Mouse (Mus musculus) ES-E14 (cell line): ENCODE data around the gene Txndc15.

Source experiments
- CHD2 ChIP-seq: IDR thresholded peaks from 2 replicates; pipeline ENCODE4 v1.6.1; 2014; ENCODE audit warnings: mild to moderate bottlenecking, low read depth, low read length, inconsistent platforms
- HCFC1 ChIP-seq: IDR thresholded peaks from 2 replicates; pipeline ENCODE4 v1.6.1; 2012; ENCODE audit warnings: low read length, inconsistent platforms, borderline replicate concordance; ENCODE audit not compliant: insufficient read depth
- MAFK ChIP-seq: IDR thresholded peaks from 2 replicates; pipeline ENCODE4 v1.6.1; 2014; ENCODE audit warnings: mild to moderate bottlenecking, low read depth, low read length, inconsistent platforms; ENCODE audit not compliant: insufficient read depth
- ZC3H11A ChIP-seq: IDR thresholded peaks from 2 replicates; pipeline ENCODE4 v1.6.1; 2012; ENCODE audit warnings: low read depth, mild to moderate bottlenecking, inconsistent platforms, low read length, borderline replicate concordance
- ZNF384 ChIP-seq: IDR thresholded peaks from 2 replicates; pipeline ENCODE4 v1.6.1; 2012; ENCODE audit warnings: low read depth, low read length, inconsistent platforms

DNA sequence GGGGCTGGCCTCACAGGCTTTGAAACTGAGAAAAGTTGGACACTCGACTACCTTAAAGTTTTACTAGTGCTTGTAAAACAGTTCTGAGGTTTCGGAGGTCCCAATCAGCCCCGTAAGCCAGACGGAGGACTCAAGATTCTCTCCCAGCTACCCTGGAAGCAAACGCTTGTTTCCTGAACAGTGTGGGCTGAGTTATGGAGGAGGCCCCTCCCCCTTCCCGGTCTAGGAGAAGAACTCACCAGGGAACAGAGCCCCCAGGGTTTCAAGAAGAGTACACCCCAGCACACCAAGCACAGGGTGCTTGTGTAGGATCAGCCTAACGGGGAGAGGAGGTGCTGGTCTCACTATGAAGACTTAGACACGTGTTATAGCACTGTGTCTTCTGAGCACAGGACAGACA is 42.3 kb downstream of the Txndc15 start:
- TF ChIP-seq HCFC1, result no peak
- TF ChIP-seq MAFK, result no peak
- no peak for TF ChIP-seq ZNF384
- TF ChIP-seq ZC3H11A, result no peak
- TF ChIP-seq CHD2, result no peak
